In the genomic region with DNA sequence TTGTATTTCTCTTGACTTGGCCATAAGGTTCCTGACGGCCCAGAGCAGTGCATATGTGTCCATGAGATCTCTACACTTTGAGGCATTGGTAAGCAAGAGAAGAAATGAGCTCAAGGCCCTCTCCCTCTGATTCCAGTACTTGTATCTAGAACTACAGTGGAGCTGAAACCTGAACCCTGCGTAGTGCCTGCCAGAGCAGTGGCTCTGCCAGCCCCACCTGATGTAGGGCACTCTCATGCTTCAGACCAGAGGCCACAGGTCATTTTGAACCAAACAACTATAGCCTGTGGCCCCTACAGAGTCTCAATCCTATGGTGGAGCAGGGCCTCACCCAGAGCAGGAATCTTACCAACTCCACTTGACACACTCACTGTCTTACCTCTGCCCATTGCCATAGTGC, we compare ENCODE assay signal across 14 mouse cellular contexts. TPM values are rescaled to one million over a fixed set of nuclear protein-coding genes. Genes with fewer than 3 reads are reported as not detected.
DNase-seq lines count a peak whose midpoint lies in the region; ATAC-seq and TF ChIP-seq lines count a peak whose summit lies in the region.
"Had no signal": no experiment of that assay in that cellular context is flagged by ENCODE, and none has a peak within 500 bp of the region (broad histone marks: within the 10 kb centered on the region; RNA-seq: fewer than 3 reads in every experiment).

No protein-coding gene starts in this region.

- intact Hi-C loops in gastrocnemius, adult 2 months (cut with DNase I), result loop anchor here (1.0 kb wide), 2 partner anchors 17 to 38 kb away; no protein-coding TSS in a partner anchor
- intact Hi-C loops in gastrocnemius, postnatal 14 days (cut with DNase I; ENCODE audit: low total_unique reads), result loop anchor here (2.0 to 5.0 kb wide), 2 partner anchors 17 to 38 kb away; no protein-coding TSS in a partner anchor

- H3K4me3 ChIP-seq in gastrocnemius, adult 2 months, result 0 out of 2 replicates have a peak overlapping the region, but pooled peaks have one; percentile 15
- H3K4me3 ChIP-seq in intestine, embryonic 14.5 days (ENCODE audit: low read depth, low read length), result no peak overlapping the region
- no peak overlapping the region for H3K4me3 ChIP-seq in intestine, embryonic 15.5 days (replicated peaks)
- H3K4me3 ChIP-seq in liver, embryonic 13.5 days (replicated peaks), result no peak overlapping the region
- no peak overlapping the region for H3K4me3 ChIP-seq in liver, embryonic 11.5 days (ENCODE audit: low read depth, low read length)
- H3K4me3 ChIP-seq in midbrain, embryonic 11.5 days (ENCODE audit: low read depth, low read length), result no peak overlapping the region
- no peak overlapping the region for H3K4me3 ChIP-seq in midbrain, embryonic 16.5 days (ENCODE audit: low read depth, low read length)
- H3K4me3 ChIP-seq: embryonic facial prominence, embryonic 13.5 days; embryonic facial prominence, embryonic 15.5 days; erythroblast, embryonic 14.5 days; forebrain, embryonic 10.5 days; forebrain, embryonic 12.5 days had no signal

- DNase-seq in gastrocnemius, adult 2 months, result peak; percentile 77
- DNase-seq in gastrocnemius, postnatal 14 days, result no peak
- peak; percentile 45 for DNase-seq in intestine, embryonic 14.5 days (ENCODE audit: low spot score)
- DNase-seq in liver, embryonic 13.5 days, result no peak
- no peak for DNase-seq in liver, embryonic 11.5 days (ENCODE audit: low spot score)
- DNase-seq in midbrain, embryonic 11.5 days (ENCODE audit: low spot score, missing footprints), result peak; percentile 49

- H3K9ac ChIP-seq in intestine, embryonic 14.5 days (ENCODE audit: low read length), result no peak overlapping the region
- no peak overlapping the region for H3K9ac ChIP-seq in intestine, embryonic 15.5 days
- no peak overlapping the region for H3K9ac ChIP-seq in liver, embryonic 13.5 days
- H3K9ac ChIP-seq in liver, embryonic 11.5 days (ENCODE audit: low read depth, low read length), result no peak overlapping the region
- H3K9ac ChIP-seq in midbrain, embryonic 11.5 days (ENCODE audit: low read length), result no peak overlapping the region
- no peak overlapping the region for H3K9ac ChIP-seq in midbrain, embryonic 16.5 days (ENCODE audit: low read depth, low read length)
- H3K9ac ChIP-seq: embryonic facial prominence, embryonic 13.5 days; embryonic facial prominence, embryonic 15.5 days; forebrain, embryonic 12.5 days had no signal

- TF ChIP-seq CTCF in gastrocnemius, adult 2 months (IDR thresholded peaks at IDR 0.05), result no peak

- H3K27me3 ChIP-seq in intestine, embryonic 14.5 days (replicated peaks; ENCODE audit: control insufficient read depth, insufficient read depth, low read length), result no peaks in the 10 kb centered on the region
- no peaks in the 10 kb centered on the region for H3K27me3 ChIP-seq in intestine, embryonic 15.5 days (replicated peaks)
- no peaks in the 10 kb centered on the region for H3K27me3 ChIP-seq in liver, embryonic 13.5 days
- H3K27me3 ChIP-seq in liver, embryonic 11.5 days (replicated peaks; ENCODE audit: control insufficient read depth, insufficient read depth, low read length), result no peaks in the 10 kb centered on the region
- H3K27me3 ChIP-seq in midbrain, embryonic 11.5 days (ENCODE audit: control insufficient read depth, insufficient read depth, low read length), result no peaks in the 10 kb centered on the region
- H3K27me3 ChIP-seq in midbrain, embryonic 16.5 days (ENCODE audit: control insufficient read depth, insufficient read depth, low read depth, low read length), result no peaks in the 10 kb centered on the region
- H3K27me3 ChIP-seq: embryonic facial prominence, embryonic 13.5 days; embryonic facial prominence, embryonic 15.5 days; forebrain, embryonic 12.5 days had no signal

- H3K27ac ChIP-seq in gastrocnemius, adult 2 months, result peak overlapping the region; percentile 89
- no peak overlapping the region for H3K27ac ChIP-seq in intestine, embryonic 14.5 days (ENCODE audit: low read depth)
- no peak overlapping the region for H3K27ac ChIP-seq in intestine, embryonic 15.5 days
- H3K27ac ChIP-seq in liver, embryonic 13.5 days, result peak overlapping the region; percentile 99; the same call in 1 of the 2 replicates
- H3K27ac ChIP-seq in liver, embryonic 11.5 days (ENCODE audit: low read depth, low read length), result no peak overlapping the region
- H3K27ac ChIP-seq in midbrain, embryonic 11.5 days (ENCODE audit: low read depth, low read length), result no peak overlapping the region
- no peak overlapping the region for H3K27ac ChIP-seq in midbrain, embryonic 16.5 days (ENCODE audit: low read length)
- H3K27ac ChIP-seq: embryonic facial prominence, embryonic 13.5 days; embryonic facial prominence, embryonic 15.5 days; forebrain, embryonic 10.5 days; forebrain, embryonic 12.5 days had no signal

- no peaks in the 10 kb centered on the region for H3K36me3 ChIP-seq in intestine, embryonic 14.5 days (ENCODE audit: control insufficient read depth, insufficient read depth, low read length)
- no peaks in the 10 kb centered on the region for H3K36me3 ChIP-seq in intestine, embryonic 15.5 days
- peaks cover 86% of the 10 kb centered on the region for H3K36me3 ChIP-seq in liver, embryonic 13.5 days
- peaks cover 14% of the 10 kb centered on the region for H3K36me3 ChIP-seq in liver, embryonic 11.5 days (ENCODE audit: control insufficient read depth, insufficient read depth, low read length)
- H3K36me3 ChIP-seq in midbrain, embryonic 11.5 days (ENCODE audit: control insufficient read depth, insufficient read depth, low read length), result no peaks in the 10 kb centered on the region
- no peaks in the 10 kb centered on the region for H3K36me3 ChIP-seq in midbrain, embryonic 16.5 days (ENCODE audit: control insufficient read depth, insufficient read depth, low read length)
- H3K36me3 ChIP-seq: embryonic facial prominence, embryonic 15.5 days; forebrain, embryonic 12.5 days had no signal

- H3K4me2 ChIP-seq in intestine, embryonic 14.5 days (ENCODE audit: low read length), result no peak overlapping the region
- no peak overlapping the region for H3K4me2 ChIP-seq in intestine, embryonic 15.5 days (replicated peaks)
- H3K4me2 ChIP-seq in liver, embryonic 13.5 days, result no peak overlapping the region
- H3K4me2 ChIP-seq in liver, embryonic 11.5 days, result no peak overlapping the region
- no peak overlapping the region for H3K4me2 ChIP-seq in midbrain, embryonic 11.5 days
- H3K4me2 ChIP-seq in midbrain, embryonic 16.5 days (ENCODE audit: low read length), result no peak overlapping the region
- H3K4me2 ChIP-seq: embryonic facial prominence, embryonic 13.5 days; embryonic facial prominence, embryonic 15.5 days; forebrain, embryonic 12.5 days had no signal

- WGBS in intestine, embryonic 14.5 days, result 90% methylated on average over 2 of the region's 2 CpGs
- WGBS in intestine, embryonic 15.5 days, result 91% methylated on average over 2 of the region's 2 CpGs
- 87% methylated on average over 2 of the region's 2 CpGs for WGBS in liver, embryonic 13.5 days (ENCODE audit: insufficient replicate concordance)
- WGBS in liver, embryonic 11.5 days, result 90% methylated on average over 2 of the region's 2 CpGs
- 90% methylated on average over 2 of the region's 2 CpGs for WGBS in midbrain, embryonic 11.5 days
- 94% methylated on average over 2 of the region's 2 CpGs for WGBS in midbrain, embryonic 16.5 days

- H3K4me1 ChIP-seq in intestine, embryonic 14.5 days (replicated peaks; ENCODE audit: control insufficient read depth, insufficient read depth, low read length), result peaks cover 18% of the 10 kb centered on the region
- peaks cover 29% of the 10 kb centered on the region for H3K4me1 ChIP-seq in intestine, embryonic 15.5 days (replicated peaks)
- H3K4me1 ChIP-seq in liver, embryonic 13.5 days (replicated peaks), result peaks cover 78% of the 10 kb centered on the region
- H3K4me1 ChIP-seq in liver, embryonic 11.5 days (replicated peaks; ENCODE audit: control insufficient read depth, insufficient read depth, low read length), result peaks cover 43% of the 10 kb centered on the region
- 0 out of 2 replicates have a peak, but pooled peaks cover 2% of the 10 kb centered on the region for H3K4me1 ChIP-seq in midbrain, embryonic 11.5 days (ENCODE audit: control insufficient read depth, insufficient read depth, low read length)
- no peaks in the 10 kb centered on the region; the same call in 1 of the 2 replicates for H3K4me1 ChIP-seq in midbrain, embryonic 16.5 days (ENCODE audit: control insufficient read depth, insufficient read depth, low read length)

- H3K9me3 ChIP-seq in intestine, embryonic 14.5 days (ENCODE audit: control insufficient read depth, low read length), result no peaks in the 10 kb centered on the region
- no peaks in the 10 kb centered on the region for H3K9me3 ChIP-seq in intestine, embryonic 15.5 days
- H3K9me3 ChIP-seq in liver, embryonic 13.5 days (replicated peaks), result no peaks in the 10 kb centered on the region
- no peaks in the 10 kb centered on the region for H3K9me3 ChIP-seq in liver, embryonic 11.5 days (ENCODE audit: control insufficient read depth, low read length)
- H3K9me3 ChIP-seq in midbrain, embryonic 11.5 days (ENCODE audit: control insufficient read depth, low read length), result no peaks in the 10 kb centered on the region
- H3K9me3 ChIP-seq in midbrain, embryonic 16.5 days (replicated peaks; ENCODE audit: control insufficient read depth, low read length, poor library complexity, severe bottlenecking), result no peaks in the 10 kb centered on the region
- H3K9me3 ChIP-seq: embryonic facial prominence, embryonic 13.5 days; embryonic facial prominence, embryonic 15.5 days; forebrain, embryonic 10.5 days; forebrain, embryonic 12.5 days had no signal

- ATAC-seq in intestine, embryonic 14.5 days (replicated peaks; ENCODE audit: low FRiP score, low TSS enrichment, low read depth), result no peak
- ATAC-seq in intestine, embryonic 15.5 days, result no peak
- ATAC-seq in liver, embryonic 13.5 days (ENCODE audit: low read depth), result no peak
- ATAC-seq in liver, embryonic 11.5 days (replicated peaks; ENCODE audit: low FRiP score), result no peak
- ATAC-seq in midbrain, embryonic 11.5 days (ENCODE audit: low FRiP score), result no peak
- ATAC-seq in midbrain, embryonic 16.5 days, result no peak
- ATAC-seq: forebrain, embryonic 14.5 days had no signal

RNA-seq across cellular contexts. Expression of gene Relt, which starts 13.7 kb away (rescaled TPM):
- 10 to 100 TPM in 1 of 2 experiments, 1 to 10 TPM in 1; 9.5 to 19.8 TPM for total RNA-seq in gastrocnemius, adult 2 months (2021)
- 10 to 100 TPM in 1 of 2 experiments, 1 to 10 TPM in 1; 5.4 to 16.3 TPM for total RNA-seq in gastrocnemius, postnatal 14 days (2021)
- 1.9 and 2.0 TPM in 2 replicates for polyA plus RNA-seq in intestine, embryonic 14.5 days (2014; fragmentation: Nextera tagmentation; extraction: Ambion mirVana)
- 2.6 and 3.5 TPM in 2 replicates for polyA plus RNA-seq in intestine, embryonic 15.5 days (2015; fragmentation: Nextera tagmentation; extraction: Ambion mirVana)
- 15.3 and 16.7 TPM in 2 replicates for polyA plus RNA-seq in liver, embryonic 13.5 days (2015; fragmentation: Nextera tagmentation; extraction: Ambion mirVana)
- polyA plus RNA-seq in liver, embryonic 11.5 days (2014; fragmentation: Nextera tagmentation; extraction: Ambion mirVana), result 14.6 and 17.0 TPM in 2 replicates
- polyA plus RNA-seq in midbrain, embryonic 11.5 days (2014; fragmentation: Nextera tagmentation; extraction: Ambion mirVana), result 1.7 and 2.2 TPM in 2 replicates
- 5.0 and 5.4 TPM in 2 replicates for polyA plus RNA-seq in midbrain, embryonic 16.5 days (2015; fragmentation: Nextera tagmentation; extraction: Ambion mirVana)

Comparison
In these comparisons a context has a peak if more than half of its experiments do, and no peak if none do; other contexts are left out.
1. DNase-seq: peak in gastrocnemius, adult 2 months (single experiment), intestine, embryonic 14.5 days (single experiment) and midbrain, embryonic 11.5 days (single experiment); none in gastrocnemius, postnatal 14 days (single experiment), liver, embryonic 13.5 days (single experiment) and liver, embryonic 11.5 days (single experiment).
2. H3K27ac ChIP-seq: peak in gastrocnemius, adult 2 months (single experiment) and liver, embryonic 13.5 days (single experiment); none in intestine, embryonic 14.5 days (single experiment), intestine, embryonic 15.5 days (single experiment), liver, embryonic 11.5 days (single experiment), midbrain, embryonic 11.5 days (single experiment) and midbrain, embryonic 16.5 days (single experiment).